Mouse (Mus musculus) bone marrow macrophage, adult 2 months (primary cell): ENCODE measurements at regions not wholly inside any gene's neighbourhood (a gene's known extent, or its start where the extent isn't known, plus 50 kb on each side); places are given as distances from the start of the nearest gene placed in this dataset.

Source experiments
- CTCF ChIP-seq: IDR thresholded peaks from 2 replicates; pipeline ENCODE4 v1.5.1; 2012; ENCODE audit warnings: low read depth, mild to moderate bottlenecking, low read length, moderate library complexity
- POLR2A ChIP-seq: IDR thresholded peaks from 2 replicates; pipeline ENCODE4 v1.6.1; 2012; ENCODE audit warnings: mild to moderate bottlenecking, low read depth, low read length, borderline replicate concordance

GRCm38 (mm10) chr17:45217126-45217525, 216.4 kb downstream of the Cdc5l start:
- TF ChIP-seq CTCF (no peak), POLR2A (no peak)
